Mouse (Mus musculus) telencephalon, adult 2 months (tissue): ENCODE results near the gene Ssr1.

Experiments used
- DNase-seq: peaks from one replicate; pipeline ENCODE4 v3.0.0-alpha.2; 2011; ENCODE audit warnings: low read depth, low spot score

Gene Ssr1

DNA sequence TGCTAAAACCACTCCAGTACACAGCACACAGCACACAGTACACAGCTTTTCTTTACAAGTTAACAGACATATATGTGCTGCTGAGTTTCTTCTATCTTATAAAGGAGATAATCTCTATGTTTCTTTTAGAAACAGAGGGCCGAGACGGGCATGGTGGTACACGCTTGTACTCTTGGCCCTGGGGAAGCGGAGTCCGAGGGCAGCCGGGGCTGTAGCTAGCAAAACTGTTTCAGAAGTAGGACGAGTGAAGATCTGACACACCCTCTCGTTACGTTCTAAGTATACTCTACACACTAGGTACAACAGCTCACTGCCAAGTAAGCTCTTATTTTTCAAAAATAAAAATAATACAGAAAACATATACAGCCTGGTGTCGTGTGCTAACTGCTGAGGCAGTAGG is 13.7 kb downstream of the Ssr1 start:
- no peak for DNase-seq

DNA sequence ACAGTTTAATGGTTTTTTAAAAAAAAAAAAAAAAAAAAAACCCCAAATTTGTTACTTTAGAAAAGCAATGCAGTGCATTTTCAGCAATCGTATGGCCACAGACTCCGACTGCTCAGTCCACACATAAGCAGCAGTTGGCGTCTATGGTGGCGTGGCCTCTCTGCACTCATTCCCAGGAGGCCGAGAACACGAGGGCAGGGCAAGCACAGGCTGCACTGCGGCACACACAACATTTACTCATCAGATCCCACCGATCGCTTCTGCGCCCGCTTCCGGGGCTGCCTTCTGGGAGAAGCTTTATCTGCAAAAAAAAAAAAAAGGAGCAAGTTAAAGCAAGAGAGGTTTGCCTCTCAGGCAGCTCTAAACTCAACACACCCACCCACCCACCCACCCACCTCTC is 14.5 kb downstream of the Ssr1 start:
- DNase-seq, result no peak

DNA sequence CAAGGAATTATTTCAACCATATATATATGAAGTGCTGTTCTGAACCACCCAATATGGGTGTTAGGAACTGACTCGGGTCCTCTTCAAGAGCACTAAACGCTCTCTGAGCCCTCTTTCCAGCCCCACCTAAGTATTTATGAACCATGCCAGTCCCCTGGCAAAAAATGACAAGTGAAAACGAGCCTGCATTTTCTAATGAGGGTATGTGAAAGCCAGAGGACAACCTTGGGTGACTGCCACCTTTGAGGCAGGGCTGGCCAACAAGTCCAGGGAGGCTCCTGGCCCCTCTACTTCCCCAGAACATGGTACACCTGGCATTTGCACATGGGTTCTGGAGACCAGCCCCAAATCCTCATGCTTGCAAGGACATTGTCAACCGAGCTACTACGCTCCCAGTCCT is 19.3 kb downstream of the Ssr1 start:
- no peak for DNase-seq

DNA sequence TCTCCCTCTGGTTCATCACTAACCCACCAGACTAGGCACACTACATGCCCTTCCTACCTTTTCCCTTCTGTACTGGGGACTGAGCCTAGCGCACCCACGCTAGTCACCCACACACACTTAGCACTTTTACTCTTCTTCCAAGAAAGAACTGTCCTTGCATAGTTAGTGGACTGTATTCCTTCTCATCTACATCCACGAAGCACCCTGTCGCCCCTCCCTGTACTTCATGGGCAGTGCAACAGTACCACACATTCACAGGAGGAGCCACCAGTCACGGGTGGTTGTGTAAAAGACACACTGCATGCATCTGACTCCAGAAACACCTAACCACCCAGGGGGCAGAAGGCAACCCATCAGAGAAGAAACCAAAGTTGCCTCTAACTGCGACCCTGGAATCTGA is 20.0 kb downstream of the Ssr1 start:
- DNase-seq, result no peak

DNA sequence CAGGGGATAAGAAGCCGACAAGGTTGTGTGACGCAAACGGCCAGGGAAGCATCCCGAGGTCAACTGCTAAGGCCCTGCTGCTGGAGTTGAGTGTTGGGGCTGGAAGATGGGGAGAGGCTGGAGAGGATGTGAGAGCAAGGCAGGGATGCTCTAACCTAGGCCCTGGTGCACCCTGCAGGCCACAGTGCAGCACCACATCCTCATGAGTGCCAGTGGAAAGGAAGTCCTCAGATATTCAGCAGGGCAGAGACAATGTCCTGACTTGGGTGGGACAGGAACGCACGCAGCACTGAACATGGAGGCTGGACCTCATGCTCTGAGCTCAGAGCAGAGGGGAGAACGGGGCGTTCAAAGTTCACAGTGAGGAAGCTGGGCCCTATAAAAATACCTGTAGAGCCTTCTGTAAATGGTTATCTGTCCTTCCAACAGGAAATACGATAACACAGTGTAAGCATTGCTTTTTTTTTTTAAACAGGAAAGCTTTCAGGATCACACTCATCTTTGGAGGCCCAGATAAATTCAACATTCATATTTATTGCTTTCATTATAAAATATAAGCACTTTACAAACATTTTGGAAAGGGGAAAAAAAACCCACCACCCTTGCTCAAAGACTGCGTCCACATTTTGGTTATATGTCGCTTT is 23.0 kb downstream of the Ssr1 start:
- no peak for DNase-seq

DNA sequence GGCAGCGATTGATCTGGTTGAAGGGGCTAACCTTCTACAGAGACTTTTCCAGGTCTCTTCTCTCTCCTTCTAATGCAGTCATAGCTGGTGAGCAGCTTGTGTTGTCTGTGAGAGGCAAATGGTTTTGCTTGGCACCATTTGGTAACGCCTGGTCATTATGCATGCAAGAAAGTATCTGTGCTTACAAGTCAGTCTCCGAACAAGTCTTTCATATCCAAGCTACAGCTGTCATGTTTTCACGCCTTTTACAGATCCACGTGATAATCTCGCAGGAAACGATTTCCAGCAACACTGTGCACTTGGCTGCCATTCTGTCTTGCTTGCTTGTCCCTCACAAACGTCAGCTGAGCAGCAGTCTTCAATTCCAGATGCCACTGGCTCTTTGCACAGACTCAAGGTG is 24.0 kb downstream of the Ssr1 start:
- no peak for DNase-seq

DNA sequence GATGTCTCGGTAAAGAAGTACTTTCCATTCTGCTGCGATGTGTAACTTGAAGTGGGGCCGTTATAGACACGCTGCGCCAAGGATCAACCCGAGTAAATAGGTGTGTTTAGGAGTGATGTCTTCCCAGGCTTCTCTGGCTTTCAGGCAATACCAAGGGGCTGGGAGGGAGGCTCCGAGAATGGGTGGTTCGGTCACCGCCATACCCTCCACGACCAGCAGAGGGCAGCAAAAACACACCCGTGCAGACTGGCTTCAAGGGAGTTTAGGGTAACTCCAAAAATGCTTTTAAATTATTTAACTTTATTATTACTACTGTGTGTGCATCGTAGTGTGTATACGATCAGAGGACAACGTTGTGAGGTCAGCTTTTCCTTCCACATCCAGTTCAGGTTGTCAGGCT is 24.7 kb downstream of the Ssr1 start:
- DNase-seq, result no peak

DNA sequence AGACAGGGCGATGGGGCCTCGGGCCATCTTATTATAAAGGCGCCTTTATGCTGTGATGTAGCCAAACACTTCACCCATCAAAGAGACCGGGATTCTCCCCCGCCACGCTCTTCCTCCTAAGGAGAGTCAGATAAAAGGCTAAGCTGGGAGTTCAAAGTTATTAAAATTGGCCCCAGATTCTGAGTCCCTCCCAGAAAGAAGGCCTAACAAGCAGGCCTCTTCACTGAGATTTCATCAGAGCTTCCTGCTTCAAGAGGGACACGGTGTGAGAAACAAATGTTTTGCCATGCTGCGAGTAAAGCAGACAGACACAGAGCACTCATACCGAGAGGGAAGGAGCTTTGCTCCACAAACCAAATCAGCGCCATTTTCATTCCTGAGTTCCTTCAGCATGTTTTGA is 26.5 kb downstream of the Ssr1 start:
- DNase-seq, result no peak

DNA sequence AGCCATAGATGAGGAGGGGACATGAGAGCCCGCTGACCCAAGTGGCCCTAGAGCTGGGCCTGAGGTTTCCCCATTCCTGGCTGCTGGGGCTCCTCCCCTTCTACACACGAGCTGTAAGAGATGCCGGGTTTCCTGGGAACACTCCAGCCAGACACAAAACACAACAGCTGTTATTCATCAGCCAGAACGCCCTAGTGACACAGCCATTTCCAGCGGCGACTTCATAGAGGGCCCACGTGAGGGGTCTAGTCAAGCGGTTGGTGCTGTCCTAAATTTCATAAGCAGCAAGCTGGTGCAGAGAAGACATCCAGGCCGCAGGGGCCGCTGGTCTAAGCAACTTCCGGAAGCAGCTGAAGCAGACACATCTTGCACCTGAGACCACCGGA is 27.0 kb downstream of the Ssr1 start:
- DNase-seq, result no peak

DNA sequence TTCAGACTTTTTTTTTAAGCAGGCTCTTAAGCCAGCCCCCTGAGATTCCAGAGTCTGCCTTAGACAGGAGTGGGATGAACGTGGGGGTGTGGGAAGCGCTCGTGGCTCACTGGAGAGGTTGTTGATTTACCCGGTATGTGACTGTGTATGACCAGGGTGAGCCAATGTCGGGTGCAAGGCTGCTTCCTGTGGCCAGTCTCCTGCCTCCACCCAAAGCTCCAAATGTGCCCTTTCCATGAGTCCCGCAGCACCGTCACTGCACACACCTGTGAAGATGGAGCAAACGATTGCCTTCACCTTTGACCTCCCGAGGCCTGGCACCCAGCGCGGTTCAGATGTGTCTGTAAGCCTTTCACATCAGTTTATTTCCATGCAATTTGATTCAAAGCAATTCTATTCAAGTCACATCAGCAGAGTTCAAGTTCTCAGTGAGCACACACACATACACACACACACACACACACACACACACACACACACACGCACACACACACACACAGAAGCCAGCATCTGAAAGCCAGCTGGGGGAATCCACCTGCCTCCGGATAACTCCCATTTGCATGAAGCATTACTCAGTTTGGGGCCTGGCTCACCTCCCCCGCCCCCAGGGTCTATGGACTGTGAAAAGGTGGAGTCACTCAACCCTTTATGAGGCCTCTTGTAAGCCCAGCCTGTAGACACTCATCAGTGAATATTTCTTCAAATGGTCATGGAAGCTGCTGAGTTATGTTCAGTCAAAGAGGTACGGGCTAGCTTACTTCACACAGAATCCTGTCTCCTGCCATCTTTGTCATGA is 27.6 kb downstream of the Ssr1 start:
- DNase-seq, result no peak

DNA sequence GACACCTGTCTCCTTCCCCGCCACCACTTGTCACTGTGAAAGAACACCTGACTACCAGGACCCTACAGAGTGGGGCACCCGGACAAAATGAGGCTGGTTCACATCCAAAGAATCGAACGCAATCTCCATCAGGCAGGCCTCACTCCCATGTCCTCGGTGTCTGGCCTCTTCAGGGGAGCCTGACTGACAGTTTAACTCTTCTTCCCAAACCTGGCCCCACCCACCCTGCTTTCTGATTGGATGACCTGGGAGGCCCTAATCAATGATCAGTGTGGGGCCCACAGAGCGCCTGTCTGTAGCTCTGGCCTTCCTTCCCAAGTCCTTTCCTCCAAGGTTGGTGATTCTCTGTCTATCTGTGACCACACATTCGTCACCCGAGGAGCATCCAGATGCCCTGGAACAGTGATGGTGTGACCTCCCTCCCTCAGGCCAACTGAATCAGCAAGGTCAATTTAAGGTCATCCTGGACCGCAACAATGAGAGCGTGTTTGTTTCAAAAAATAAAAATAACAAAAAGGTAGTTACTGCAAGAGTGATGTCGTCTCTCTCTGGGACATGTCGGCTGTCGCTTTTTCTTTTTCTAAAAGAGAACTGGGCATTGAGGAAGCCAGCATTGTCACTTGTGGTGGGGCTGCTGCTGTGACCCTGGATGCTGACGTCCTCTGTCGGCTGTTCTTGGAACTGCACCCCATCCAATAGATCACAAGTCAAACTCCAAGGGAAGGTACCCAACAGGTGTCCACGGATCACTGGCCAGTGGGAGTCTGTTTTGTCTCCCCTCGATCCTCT is 28.7 kb downstream of the Ssr1 start:
- DNase-seq, result no peak

DNA sequence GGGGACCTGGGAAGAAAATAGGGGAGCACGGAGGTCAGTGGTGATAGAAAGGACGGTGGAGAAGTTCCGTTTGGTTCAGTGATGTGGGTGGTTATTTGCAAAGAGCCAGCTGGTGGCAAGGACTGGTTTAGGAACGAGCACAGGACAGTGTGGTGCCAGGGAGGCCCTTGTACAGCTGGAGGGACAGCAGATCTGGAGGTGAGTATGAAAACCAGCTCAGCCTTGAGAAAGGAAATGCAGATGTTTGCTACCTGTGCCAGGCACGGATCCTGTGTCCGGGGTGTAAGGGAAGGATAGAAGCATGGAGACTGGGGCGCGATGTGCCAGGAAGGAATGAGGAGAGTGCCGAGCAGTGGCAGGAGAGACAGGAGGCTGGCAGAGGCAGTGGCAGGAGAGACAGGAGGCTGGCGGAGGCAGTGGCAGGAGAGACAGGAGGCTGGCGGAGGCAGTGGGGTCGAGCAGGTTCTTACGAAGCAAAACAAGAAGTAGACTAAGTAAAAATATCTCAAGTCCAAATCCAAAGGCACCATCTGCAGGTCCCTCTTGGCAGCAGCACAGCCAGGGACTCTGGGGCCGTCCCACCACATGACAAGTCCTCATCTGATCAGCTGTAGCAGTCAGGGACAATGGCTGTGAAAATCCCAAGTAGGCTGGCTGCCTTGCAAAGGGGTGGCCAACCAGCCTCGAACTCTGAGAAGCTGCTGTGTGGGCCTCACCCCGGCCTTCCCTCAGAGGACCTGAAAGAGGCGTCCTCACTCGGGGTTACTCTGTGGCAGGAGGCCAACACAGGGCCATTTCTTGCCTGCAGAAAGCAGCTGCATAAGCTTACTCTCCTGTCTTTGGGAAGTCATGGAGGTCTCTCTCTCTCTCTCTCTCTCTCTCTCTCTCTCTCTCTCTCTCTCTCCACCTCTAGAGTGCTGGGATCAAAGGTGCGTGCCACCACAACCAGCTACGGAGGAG is 29.6 kb downstream of the Ssr1 start:
- DNase-seq, result no peak

DNA sequence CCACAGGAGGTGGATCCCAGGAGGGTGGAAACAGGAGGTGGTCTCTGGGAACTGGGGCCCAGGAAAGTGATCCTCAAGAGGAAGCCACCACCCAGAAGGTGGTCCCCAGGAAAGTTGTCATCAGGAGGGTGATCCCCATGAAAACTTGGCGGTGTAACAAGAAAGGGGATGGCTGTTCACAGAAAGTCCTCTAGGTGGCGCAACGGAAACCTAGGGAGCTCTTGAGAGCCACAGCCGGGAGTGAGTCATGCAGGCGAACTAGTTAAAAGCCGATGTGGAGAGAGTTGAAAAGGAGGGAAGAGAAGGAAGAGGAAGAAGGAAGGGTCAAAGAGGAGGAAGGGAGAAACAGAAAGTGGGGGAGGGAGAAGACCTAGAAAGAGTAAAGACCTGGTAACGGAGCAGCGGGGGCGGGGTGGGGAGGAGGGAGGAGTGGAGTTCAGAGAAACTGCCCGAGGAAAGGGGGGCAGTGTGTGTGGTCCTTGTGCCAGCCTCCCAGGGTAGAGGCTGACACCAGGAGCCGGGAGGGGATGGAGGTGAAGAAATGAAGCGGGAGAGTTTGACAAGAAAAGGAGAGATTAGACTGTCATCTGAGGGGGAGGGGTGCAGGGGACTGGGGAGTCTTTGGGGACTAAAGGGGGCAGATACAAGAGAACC is 30.5 kb downstream of the Ssr1 start:
- DNase-seq, result no peak

DNA sequence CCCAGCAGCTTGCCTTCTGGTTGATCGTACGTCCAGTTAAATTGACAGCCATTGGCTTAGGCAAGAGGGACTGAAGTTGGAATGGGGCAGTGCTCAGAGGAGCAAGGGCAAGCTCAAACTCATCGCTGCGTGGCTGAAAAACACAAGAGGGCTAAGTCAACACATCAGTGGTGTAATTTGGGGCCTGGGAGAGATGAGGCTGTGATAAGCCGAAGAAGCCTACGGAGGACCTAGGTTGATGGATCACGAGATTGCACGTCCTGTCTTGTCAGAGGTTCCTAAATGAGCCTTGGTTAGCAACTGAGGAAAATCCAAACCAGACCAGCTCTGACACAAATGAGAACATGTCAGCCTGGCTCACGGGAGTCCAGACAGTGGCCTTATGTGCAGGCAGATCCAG is 31.5 kb downstream of the Ssr1 start:
- no peak for DNase-seq

DNA sequence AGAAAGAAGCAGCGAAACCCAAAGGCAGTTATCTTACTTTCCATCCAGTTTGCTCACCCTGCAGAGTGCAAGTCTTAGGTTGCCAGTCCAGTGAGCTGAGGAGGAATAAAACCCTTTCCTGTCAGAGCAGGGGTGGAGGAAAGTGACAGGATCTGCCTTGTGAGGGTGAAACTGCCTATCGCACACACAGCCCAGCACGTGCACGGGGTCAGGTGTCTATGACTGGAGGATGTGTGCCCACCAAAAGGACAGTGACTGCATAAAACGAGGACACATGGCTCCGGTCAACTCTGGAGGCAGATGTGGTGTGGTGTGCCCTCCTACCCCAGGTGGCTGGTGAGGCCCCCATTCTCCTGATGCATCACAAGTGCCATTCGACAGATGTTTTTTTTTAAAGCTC is 34.1 kb downstream of the Ssr1 start:
- no peak for DNase-seq

DNA sequence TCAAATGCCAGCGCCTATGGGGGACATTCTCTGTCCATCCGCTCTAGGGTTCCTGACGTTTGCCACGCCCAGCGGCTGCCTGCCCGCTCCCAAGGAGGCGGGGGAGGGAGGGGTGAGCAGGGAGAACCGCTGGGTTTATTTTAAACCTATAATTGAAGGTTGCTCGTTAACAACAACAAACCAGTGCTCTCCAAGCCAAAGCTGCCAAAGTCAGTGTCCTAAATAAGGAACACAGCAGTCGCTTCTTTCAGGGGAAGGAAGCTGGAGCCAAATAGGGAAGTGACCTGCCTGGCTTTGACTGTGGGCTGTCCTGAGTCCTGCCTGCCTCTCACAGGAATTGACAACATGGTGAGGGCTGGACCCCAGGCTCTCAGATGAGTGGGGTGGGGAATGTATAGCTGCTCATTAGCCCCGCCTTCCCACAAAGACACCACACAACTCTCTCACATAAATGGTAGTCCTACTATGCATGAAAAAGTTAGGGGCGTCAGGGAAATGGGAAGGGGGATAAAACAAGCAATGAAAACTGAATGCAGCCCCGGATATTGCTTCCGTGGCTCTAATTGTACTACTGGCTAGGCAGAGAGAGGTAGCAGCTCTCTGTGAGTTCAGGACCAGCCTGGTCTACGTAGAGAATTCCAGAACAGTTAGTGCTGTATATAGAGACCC is 34.6 kb downstream of the Ssr1 start:
- DNase-seq, result no peak

DNA sequence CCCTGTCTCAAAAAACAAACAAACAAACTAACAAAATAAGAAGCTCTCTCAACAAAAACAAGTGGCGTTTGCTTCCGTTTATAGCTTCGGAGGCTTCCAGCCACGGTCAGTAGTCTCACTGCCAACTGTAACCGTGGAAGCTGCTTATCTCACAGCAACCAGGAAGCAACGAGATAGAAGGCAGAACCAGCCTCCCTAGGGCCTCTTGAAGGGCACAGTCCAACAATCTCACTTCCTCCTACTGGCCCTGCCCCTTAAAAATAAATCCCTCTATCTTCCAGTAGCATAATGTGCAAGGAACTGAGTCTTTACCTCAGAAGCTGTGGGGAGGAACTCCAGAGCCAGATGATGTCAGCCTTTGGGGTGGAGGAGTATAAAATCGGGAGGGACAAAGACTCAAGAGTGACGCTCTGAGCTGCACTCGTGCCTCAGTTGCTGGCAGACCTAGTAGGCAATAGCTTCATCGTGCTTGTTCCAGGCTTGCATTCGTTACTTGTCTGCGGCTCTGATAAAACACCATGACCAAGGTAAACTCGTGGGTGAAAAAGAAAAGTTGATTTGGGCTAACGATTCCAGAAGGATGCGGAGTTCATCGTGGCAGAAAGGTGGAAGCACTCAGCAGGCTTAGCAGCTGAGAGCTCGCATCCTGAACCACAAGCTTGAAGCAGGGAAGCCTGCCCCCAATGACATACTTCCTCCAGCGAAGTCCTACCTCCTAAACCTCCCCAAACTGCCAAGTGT is 35.3 kb downstream of the Ssr1 start:
- DNase-seq, result no peak

DNA sequence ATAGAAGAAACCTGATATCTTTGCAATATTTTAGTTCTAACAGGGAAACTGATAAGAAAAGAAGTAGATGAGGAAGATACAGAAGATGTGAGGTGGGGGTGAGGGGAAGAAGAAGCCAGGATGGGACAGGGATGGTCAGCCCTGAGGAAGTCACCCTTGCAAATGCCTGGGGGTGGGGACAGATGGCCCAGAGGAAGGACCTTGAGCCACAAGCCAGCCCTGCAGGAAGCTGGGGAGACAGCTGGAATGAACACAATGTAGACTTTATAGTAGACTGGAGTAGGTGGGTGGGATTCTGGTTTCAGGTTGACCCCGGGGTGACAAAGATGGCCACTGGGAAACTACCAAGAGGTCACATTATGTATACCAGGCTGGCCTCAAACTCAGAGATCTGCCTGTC is 39.7 kb downstream of the Ssr1 start:
- no peak for DNase-seq

DNA sequence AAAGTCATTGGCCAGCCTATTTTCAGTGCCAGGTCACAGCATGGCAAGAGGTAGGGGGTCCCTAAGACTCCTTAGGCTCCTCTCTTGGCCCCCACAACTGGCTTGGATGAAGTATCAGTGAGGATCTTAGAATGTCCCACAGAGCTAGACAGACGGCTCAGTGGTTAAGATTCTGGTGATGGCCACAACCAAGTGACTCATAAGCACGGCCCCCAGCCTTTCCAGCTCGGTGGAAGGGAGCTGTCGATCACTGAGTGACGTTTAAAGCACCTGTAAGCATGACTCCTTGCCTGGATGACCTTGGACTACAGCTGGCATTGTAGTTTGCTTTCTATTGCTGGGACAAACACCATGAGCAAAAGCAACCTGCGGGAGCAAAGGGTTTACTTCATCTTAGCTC is 41.0 kb downstream of the Ssr1 start:
- no peak for DNase-seq

DNA sequence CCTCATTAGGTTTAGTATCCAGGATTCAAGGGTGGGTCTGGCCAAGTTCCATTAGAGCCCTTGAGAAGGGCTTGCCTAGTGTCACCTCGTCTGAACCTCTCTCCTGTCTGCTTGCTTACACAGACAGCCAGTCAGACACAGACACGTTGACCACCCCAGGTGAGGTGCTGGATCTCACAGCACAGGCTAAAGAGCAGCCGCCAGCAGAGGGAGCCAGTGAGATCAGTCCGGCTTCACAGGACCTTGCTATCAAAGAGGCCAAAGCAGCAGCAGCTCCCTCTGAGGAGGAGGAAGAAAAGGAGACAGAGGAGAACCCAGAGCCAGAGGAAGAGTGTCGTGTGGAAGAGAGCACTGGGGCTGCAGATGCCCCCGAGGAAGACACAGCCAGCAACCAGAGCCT is 47.3 kb downstream of the Ssr1 start:
- DNase-seq, result peak; percentile 28
